Comparison of ENCODE assay signal across 9 mouse cellular contexts in the genomic region with DNA sequence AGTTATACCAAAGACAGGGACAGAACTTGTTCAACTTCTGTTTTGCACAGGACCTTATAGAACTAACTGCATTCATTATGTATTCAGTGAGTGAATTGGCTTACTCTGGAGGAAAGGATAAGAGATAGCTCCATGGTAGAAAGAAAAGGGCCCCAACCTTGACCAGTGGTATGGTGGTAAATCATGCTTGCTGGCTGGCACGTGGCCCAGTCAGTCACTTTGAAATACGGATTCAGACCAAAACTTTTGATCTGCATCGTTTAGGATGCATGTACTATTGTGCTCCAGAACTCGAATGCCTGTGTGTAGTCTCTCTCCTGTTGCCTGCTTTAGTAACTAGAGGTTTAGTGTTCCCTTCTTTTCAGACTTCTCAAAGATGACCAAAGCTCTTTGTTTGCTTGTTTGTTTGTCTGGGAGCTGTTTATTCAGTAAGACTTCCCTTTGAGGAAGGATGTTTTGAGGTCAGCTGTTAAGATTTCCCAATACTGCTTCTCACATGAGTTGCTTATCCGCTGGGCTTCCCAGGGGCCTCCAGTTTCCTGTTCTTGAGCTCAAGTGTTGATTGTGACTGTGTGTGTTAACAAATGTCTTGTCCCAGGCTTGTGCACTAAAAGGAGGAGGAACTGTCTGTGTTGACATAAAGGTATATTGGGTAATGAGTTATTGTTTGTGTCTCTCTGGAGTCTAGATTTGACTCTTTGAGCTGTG. TPM values are rescaled to one million over a fixed set of nuclear protein-coding genes. Genes with fewer than 3 reads are reported as not detected.
DNase-seq lines count a peak whose midpoint lies in the region; ATAC-seq lines count a peak whose summit lies in the region.
"Had no signal": no experiment of that assay in that cellular context is flagged by ENCODE, and none has a peak within 500 bp of the region (broad histone marks: within the 10 kb centered on the region; RNA-seq: fewer than 3 reads in every experiment).

No protein-coding gene starts in this region.

- H3K27me3 ChIP-seq in kidney, embryonic 15.5 days: no peaks in the 10 kb centered on the region
- H3K27me3 ChIP-seq in neural tube, embryonic 12.5 days (replicated peaks): no peaks in the 10 kb centered on the region

- H3K4me1 ChIP-seq in kidney, embryonic 15.5 days: peaks cover 61% of the 10 kb centered on the region
- H3K4me1 ChIP-seq in neural tube, embryonic 12.5 days: peaks cover 41% of the 10 kb centered on the region

- H3K27ac ChIP-seq in kidney, embryonic 15.5 days: peak overlapping the region; percentile 57
- H3K27ac ChIP-seq in neural tube, embryonic 12.5 days: no peak overlapping the region

- WGBS in kidney, embryonic 15.5 days: 22% methylated on average over 5 of the region's 5 CpGs
- 50% methylated on average over 5 of the region's 5 CpGs for WGBS in neural tube, embryonic 12.5 days

- no peak for ATAC-seq in kidney, embryonic 15.5 days (replicated peaks; ENCODE audit: low FRiP score)
- ATAC-seq in neural tube, embryonic 12.5 days (ENCODE audit: low FRiP score, low read depth): no peak

- no peaks in the 10 kb centered on the region for H3K9me3 ChIP-seq in kidney, embryonic 15.5 days (replicated peaks)
- H3K9me3 ChIP-seq in neural tube, embryonic 12.5 days: no peaks in the 10 kb centered on the region

- peak overlapping the region; percentile 13; the same call in 1 of the 2 replicates for H3K4me2 ChIP-seq in kidney, embryonic 15.5 days
- H3K4me2 ChIP-seq in neural tube, embryonic 12.5 days (replicated peaks): peak overlapping the region; percentile 22; the same call in 1 of the 2 replicates

- H3K4me3 ChIP-seq in kidney, embryonic 15.5 days (replicated peaks): no peak overlapping the region
- no peak overlapping the region for H3K4me3 ChIP-seq in neural tube, embryonic 12.5 days

- H3K9ac ChIP-seq in kidney, embryonic 15.5 days: no peak overlapping the region
- H3K9ac ChIP-seq in neural tube, embryonic 12.5 days: 0 out of 2 replicates have a peak overlapping the region, but pooled peaks have one; percentile 5

- peaks cover 28% of the 10 kb centered on the region for H3K36me3 ChIP-seq in kidney, embryonic 15.5 days
- H3K36me3 ChIP-seq in neural tube, embryonic 12.5 days: peaks cover 22% of the 10 kb centered on the region

- no peak for DNase-seq in kidney, adult 9 months
- DNase-seq in adrenal gland, postnatal 4 days (ENCODE audit: low spot score in 2 of 2): peak; percentile 42 to 51
- peak; percentile 61 for DNase-seq in kidney, postnatal 14 days
- no peak for DNase-seq in gastrocnemius, postnatal 10 days
- no peak for DNase-seq in retina, postnatal 1 day
- DNase-seq in urinary bladder, adult 18-20 months (ENCODE audit: low spot score in 2 of 2): no peak

RNA-seq across cellular contexts. Expression of gene Adipor1, which starts 4.7 kb away (rescaled TPM):
- 88.0 and 91.1 TPM in 2 replicates for polyA plus RNA-seq in kidney, embryonic 15.5 days (2015; fragmentation: Nextera tagmentation; extraction: Ambion mirVana)
- 100 to 1,000 TPM; 108 to 109 TPM for total RNA-seq in adrenal gland, postnatal 4 days (2021)
- 71.1 and 74.5 TPM in 2 replicates for polyA plus RNA-seq in neural tube, embryonic 12.5 days (2016; fragmentation: Nextera tagmentation; extraction: Ambion mirVana)
- 100 to 1,000 TPM; 108 to 117 TPM for total RNA-seq in gastrocnemius, postnatal 10 days (2021)

RNA-seq across cellular contexts. Expression of gene Cyb5r1, which starts 14.5 kb away (rescaled TPM):
- 35.6 and 38.1 TPM in 2 replicates for polyA plus RNA-seq in kidney, embryonic 15.5 days (2015; fragmentation: Nextera tagmentation; extraction: Ambion mirVana)
- total RNA-seq in adrenal gland, postnatal 4 days (2021): 10 to 100 TPM; 27.0 to 28.8 TPM
- 27.9 and 29.8 TPM in 2 replicates for polyA plus RNA-seq in neural tube, embryonic 12.5 days (2016; fragmentation: Nextera tagmentation; extraction: Ambion mirVana)
- total RNA-seq in gastrocnemius, postnatal 10 days (2021): 100 to 1,000 TPM; 108 to 116 TPM

RNA-seq across cellular contexts. Expression of gene 4933406M09Rik, which starts 34.2 kb away (rescaled TPM):
- 0.09 TPM in 1 of 2 replicates, not detected in the other for polyA plus RNA-seq in kidney, embryonic 15.5 days (2015; fragmentation: Nextera tagmentation; extraction: Ambion mirVana)
- total RNA-seq in adrenal gland, postnatal 4 days (2021): not detected
- not detected in 2 replicates for polyA plus RNA-seq in neural tube, embryonic 12.5 days (2016; fragmentation: Nextera tagmentation; extraction: Ambion mirVana)
- not detected for total RNA-seq in gastrocnemius, postnatal 10 days (2021)
- total RNA-seq: left cerebral cortex, postnatal 14 days had no signal

RNA-seq across cellular contexts. Expression of gene Klhl12, which starts 35.4 kb away (rescaled TPM):
- 31.3 and 32.6 TPM in 2 replicates for polyA plus RNA-seq in kidney, embryonic 15.5 days (2015; fragmentation: Nextera tagmentation; extraction: Ambion mirVana)
- 10 to 100 TPM; 25.4 to 26.5 TPM for total RNA-seq in adrenal gland, postnatal 4 days (2021)
- 31.8 and 33.2 TPM in 2 replicates for polyA plus RNA-seq in neural tube, embryonic 12.5 days (2016; fragmentation: Nextera tagmentation; extraction: Ambion mirVana)
- total RNA-seq in gastrocnemius, postnatal 10 days (2021): 10 to 100 TPM; 10.1 to 10.7 TPM

RNA-seq across cellular contexts. Expression of gene Tmem183a, which starts 58.1 kb away (rescaled TPM):
- 79.0 and 80.9 TPM in 2 replicates for polyA plus RNA-seq in kidney, embryonic 15.5 days (2015; fragmentation: Nextera tagmentation; extraction: Ambion mirVana)
- total RNA-seq in adrenal gland, postnatal 4 days (2021): 10 to 100 TPM; 53.9 to 60.4 TPM
- 110 and 114 TPM in 2 replicates for polyA plus RNA-seq in neural tube, embryonic 12.5 days (2016; fragmentation: Nextera tagmentation; extraction: Ambion mirVana)
- total RNA-seq in gastrocnemius, postnatal 10 days (2021): 10 to 100 TPM; 17.2 to 18.5 TPM

Comparison
In these comparisons a context has a peak if more than half of its experiments do, and no peak if none do; other contexts are left out.
1. DNase-seq: peak in adrenal gland, postnatal 4 days (2 of 2) and kidney, postnatal 14 days (single experiment); none in kidney, adult 9 months (single experiment), gastrocnemius, postnatal 10 days (single experiment), retina, postnatal 1 day (single experiment) and urinary bladder, adult 18-20 months (0 of 2).